Mouse (Mus musculus): ENCODE data around the gene Tmprss4. TPM values are rescaled to one million over a fixed set of nuclear protein-coding genes. Genes with fewer than 3 reads are reported as not detected.

Gene Tmprss4
- polyA plus RNA-seq, 2 experiments, result 2.3 to 5.0 TPM

GRCm38 (mm10) chr9:45212001-45212400, 8.1 kb upstream of the Tmprss4 start:
- Histone ChIP-seq H3K4me2 (replicated peaks; ENCODE audit: low read depth, low read length, severe bottlenecking) (no peak overlapping the region), H3K4me3 (replicated peaks; ENCODE audit: low read length) (no peak overlapping the region), H3K36me3 (ENCODE audit: control insufficient read depth, insufficient read depth, low read length) (no peaks in the 10 kb centered on the region), H3K4me1 (ENCODE audit: control insufficient read depth, insufficient read depth, low read length) (no peaks in the 10 kb centered on the region), H3K9me3 (ENCODE audit: control insufficient read depth, low read length) (no peaks in the 10 kb centered on the region), H3K27ac (replicated peaks; ENCODE audit: low read depth, low read length) (no peak overlapping the region), H3K27me3 (ENCODE audit: control insufficient read depth, insufficient read depth, low read length) (no peaks in the 10 kb centered on the region), H3K9ac (ENCODE audit: low read depth, low read length, severe bottlenecking) (no peak overlapping the region)
- DNase-seq (ENCODE audit: low spot score) (no peak), ATAC-seq (ENCODE audit: low FRiP score, low read depth) (no peak)
- no peak for TF ChIP-seq POLR2A (IDR thresholded peaks at IDR 0.05; ENCODE audit: borderline replicate concordance, extremely low read depth, insufficient read depth, insufficient read length)
- WGBS, result 59% methylated on average over 6 of the region's 6 CpGs

- Histone ChIP-seq H3K27ac (replicated peaks; ENCODE audit: low read depth, low read length) (no peak overlapping the region), H3K27me3 (ENCODE audit: control insufficient read depth, insufficient read depth, low read length) (no peaks in the 10 kb centered on the region), H3K4me1 (ENCODE audit: control insufficient read depth, insufficient read depth, low read length) (no peaks in the 10 kb centered on the region), H3K9me3 (ENCODE audit: control insufficient read depth, low read length) (no peaks in the 10 kb centered on the region), H3K4me3 (replicated peaks; ENCODE audit: low read length) (no peak overlapping the region), H3K36me3 (ENCODE audit: control insufficient read depth, insufficient read depth, low read length) (no peaks in the 10 kb centered on the region), H3K4me2 (replicated peaks; ENCODE audit: low read depth, low read length, severe bottlenecking) (no peak overlapping the region), H3K9ac (ENCODE audit: low read depth, low read length, severe bottlenecking) (no peak overlapping the region)
- no peak for TF ChIP-seq POLR2A (IDR thresholded peaks at IDR 0.05; ENCODE audit: borderline replicate concordance, extremely low read depth, insufficient read depth, insufficient read length)
- WGBS, result 64% methylated on average over 7 of the region's 7 CpGs
- DNase-seq (ENCODE audit: low spot score) (no peak), ATAC-seq (ENCODE audit: low FRiP score, low read depth) (no peak)
These were observed 3.3 kb upstream of the Tmprss4 start for GRCm38 (mm10) chr9:45207015-45207743.

DNA sequence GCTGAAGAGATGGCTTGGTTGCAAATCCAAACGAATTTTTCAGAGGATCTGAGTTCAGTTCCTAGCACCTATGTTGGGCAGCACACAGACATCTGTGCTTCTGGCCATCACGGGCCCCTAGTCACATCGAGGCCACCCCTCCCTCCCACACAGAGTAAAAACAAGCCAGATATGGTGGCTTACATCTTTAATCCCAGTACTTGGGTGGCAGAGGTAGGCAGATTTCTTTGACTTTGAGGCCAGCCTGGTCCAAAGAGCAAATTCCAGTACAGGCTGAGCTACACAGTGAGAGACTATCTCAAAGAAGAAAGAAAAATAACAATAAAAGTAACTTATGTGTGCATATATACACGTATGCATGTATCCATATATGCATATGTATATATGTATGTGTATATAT, 2.2 kb upstream of the Tmprss4 start:
- Histone ChIP-seq H3K27ac (replicated peaks; ENCODE audit: low read depth, low read length) (no peak overlapping the region), H3K9ac (ENCODE audit: low read depth, low read length, severe bottlenecking) (no peak overlapping the region), H3K9me3 (ENCODE audit: control insufficient read depth, low read length) (no peaks in the 10 kb centered on the region), H3K4me1 (ENCODE audit: control insufficient read depth, insufficient read depth, low read length) (no peaks in the 10 kb centered on the region), H3K4me2 (replicated peaks; ENCODE audit: low read depth, low read length, severe bottlenecking) (no peak overlapping the region), H3K36me3 (ENCODE audit: control insufficient read depth, insufficient read depth, low read length) (no peaks in the 10 kb centered on the region), H3K27me3 (ENCODE audit: control insufficient read depth, insufficient read depth, low read length) (no peaks in the 10 kb centered on the region), H3K4me3 (replicated peaks; ENCODE audit: low read length) (no peak overlapping the region)
- 68% methylated on average over 4 of the region's 4 CpGs for WGBS
- ATAC-seq (ENCODE audit: low FRiP score, low read depth) (no peak), DNase-seq (ENCODE audit: low spot score) (no peak)
- no peak for TF ChIP-seq POLR2A (IDR thresholded peaks at IDR 0.05; ENCODE audit: borderline replicate concordance, extremely low read depth, insufficient read depth, insufficient read length)

DNA sequence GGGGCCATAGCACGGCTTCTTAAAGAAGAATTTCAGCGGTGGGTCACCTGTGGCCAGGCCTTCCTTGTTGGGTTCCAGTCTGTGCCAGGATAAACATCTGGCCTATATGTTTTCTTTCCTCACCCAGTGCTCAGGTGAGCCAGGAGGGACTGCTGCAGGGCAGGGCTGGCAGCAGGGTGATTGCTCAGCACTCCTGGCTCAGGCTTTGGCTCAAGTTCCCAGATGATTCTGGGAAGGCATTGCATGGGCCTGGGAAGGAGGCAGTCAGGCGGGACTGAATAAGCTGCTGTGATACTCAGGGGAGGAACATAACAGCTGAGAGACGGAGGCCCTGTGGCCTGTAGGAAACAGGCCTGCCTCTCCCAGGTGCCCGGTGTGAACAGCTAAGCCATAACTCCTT, 1.3 kb upstream of the Tmprss4 start:
- no peaks in the 10 kb centered on the region for H3K4me1 ChIP-seq (ENCODE audit: control insufficient read depth, insufficient read depth, low read length)
- H3K9me3 ChIP-seq (ENCODE audit: control insufficient read depth, low read length), result no peaks in the 10 kb centered on the region
- no peak for TF ChIP-seq POLR2A (IDR thresholded peaks at IDR 0.05; ENCODE audit: borderline replicate concordance, extremely low read depth, insufficient read depth, insufficient read length)
- ATAC-seq (ENCODE audit: low FRiP score, low read depth) (no peak), DNase-seq (ENCODE audit: low spot score) (no peak)
- no peak overlapping the region for H3K9ac ChIP-seq (ENCODE audit: low read depth, low read length, severe bottlenecking)
- H3K27me3 ChIP-seq (ENCODE audit: control insufficient read depth, insufficient read depth, low read length), result no peaks in the 10 kb centered on the region
- H3K4me3 ChIP-seq (replicated peaks; ENCODE audit: low read length), result no peak overlapping the region
- H3K4me2 ChIP-seq (replicated peaks; ENCODE audit: low read depth, low read length, severe bottlenecking), result no peak overlapping the region
- 75% methylated on average over 5 of the region's 5 CpGs for WGBS
- H3K27ac ChIP-seq (replicated peaks; ENCODE audit: low read depth, low read length), result no peak overlapping the region
- no peaks in the 10 kb centered on the region for H3K36me3 ChIP-seq (ENCODE audit: control insufficient read depth, insufficient read depth, low read length)

DNA sequence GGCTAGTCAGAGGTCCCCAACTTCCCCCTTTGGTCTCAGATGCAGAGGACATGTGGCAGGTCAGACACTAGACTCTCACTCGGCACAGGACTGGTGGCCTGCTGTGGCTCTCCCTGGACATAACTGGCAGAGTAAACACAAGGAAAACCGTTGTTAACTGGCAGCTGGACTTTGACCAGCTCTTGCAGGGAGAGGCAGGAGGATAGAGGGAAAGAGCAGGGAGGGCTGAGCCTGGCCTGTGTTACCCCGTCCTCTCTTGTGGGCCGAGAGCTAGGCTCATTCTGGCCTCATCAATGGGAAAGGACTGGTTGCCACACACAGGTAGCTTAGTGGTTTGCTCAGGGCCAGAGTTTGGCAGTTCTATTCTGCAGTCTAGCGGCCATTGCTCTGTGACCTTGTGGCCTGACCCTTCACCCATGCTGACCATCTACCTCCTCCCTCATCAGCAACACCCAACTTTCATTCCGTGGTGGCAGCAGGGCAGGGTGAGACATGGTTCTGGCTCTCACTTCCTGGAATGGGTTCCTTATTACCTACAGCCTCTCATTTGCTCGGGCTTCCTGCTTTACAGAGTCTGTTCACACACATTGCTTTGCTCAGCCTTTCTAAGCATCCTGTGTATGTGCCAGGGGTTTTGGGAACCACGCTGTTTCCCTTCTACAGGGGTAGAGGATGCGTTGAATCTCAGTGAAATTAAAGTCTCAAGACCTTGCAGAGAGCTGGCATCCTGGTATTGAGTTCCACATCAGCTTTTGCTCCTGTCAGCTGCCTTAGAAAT, 1.7 kb downstream of the Tmprss4 start:
- TF ChIP-seq POLR2A (IDR thresholded peaks at IDR 0.05; ENCODE audit: borderline replicate concordance, extremely low read depth, insufficient read depth, insufficient read length), result no peak
- H3K4me2 ChIP-seq (replicated peaks; ENCODE audit: low read depth, low read length, severe bottlenecking), result no peak overlapping the region
- no peaks in the 10 kb centered on the region for H3K27me3 ChIP-seq (ENCODE audit: control insufficient read depth, insufficient read depth, low read length)
- no peak for ATAC-seq (ENCODE audit: low FRiP score, low read depth)
- 70% methylated on average over 9 of the region's 9 CpGs for WGBS
- no peak overlapping the region for H3K4me3 ChIP-seq (replicated peaks; ENCODE audit: low read length)
- H3K36me3 ChIP-seq (ENCODE audit: control insufficient read depth, insufficient read depth, low read length), result no peaks in the 10 kb centered on the region
- H3K4me1 ChIP-seq (ENCODE audit: control insufficient read depth, insufficient read depth, low read length), result no peaks in the 10 kb centered on the region
- H3K9ac ChIP-seq (ENCODE audit: low read depth, low read length, severe bottlenecking), result no peak overlapping the region
- H3K27ac ChIP-seq (replicated peaks; ENCODE audit: low read depth, low read length), result no peak overlapping the region
- no peak for DNase-seq (ENCODE audit: low spot score)
- no peaks in the 10 kb centered on the region for H3K9me3 ChIP-seq (ENCODE audit: control insufficient read depth, low read length)
